Mouse (Mus musculus) retina, postnatal 7 days (tissue): ENCODE measurements around the gene Ccdc86.

ENCODE experiments used
- DNase-seq: peaks from one replicate; pipeline ENCODE4 v3.0.0-alpha.2; 2012; ENCODE audit warnings: low read depth, low spot score

Gene Ccdc86

GRCm38 (mm10) chr19:10949558-10949957, 492 bp upstream of the Ccdc86 start:
- no peak for DNase-seq

- DNase-seq: no peak
Measured at GRCm38 (mm10) chr19:10948416-10948815, 650 bp downstream of the Ccdc86 start.

- no peak for DNase-seq
Measured at GRCm38 (mm10) chr19:10947219-10947618, 1.8 kb downstream of the Ccdc86 start.

DNA sequence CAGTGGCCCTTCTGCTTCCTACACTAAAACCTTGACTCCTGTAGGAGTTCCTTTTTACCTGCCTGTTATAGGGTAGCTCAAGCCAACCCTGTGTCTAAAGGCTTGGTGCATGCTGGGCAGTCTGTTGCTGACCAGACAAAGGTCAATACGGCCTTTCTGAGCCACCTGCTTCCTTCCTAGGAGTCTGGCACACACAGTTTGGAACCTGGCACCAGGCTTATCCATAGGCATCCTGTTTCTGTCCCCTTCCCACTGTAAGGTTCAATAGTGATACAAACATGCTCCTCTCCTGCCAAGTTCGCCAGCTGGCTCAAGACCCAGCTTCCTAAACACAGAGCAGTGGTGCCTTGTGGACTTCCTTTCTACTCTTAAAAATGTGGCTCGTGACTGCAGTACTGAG, 2.6 kb downstream of the Ccdc86 start:
- DNase-seq: no peak

DNA sequence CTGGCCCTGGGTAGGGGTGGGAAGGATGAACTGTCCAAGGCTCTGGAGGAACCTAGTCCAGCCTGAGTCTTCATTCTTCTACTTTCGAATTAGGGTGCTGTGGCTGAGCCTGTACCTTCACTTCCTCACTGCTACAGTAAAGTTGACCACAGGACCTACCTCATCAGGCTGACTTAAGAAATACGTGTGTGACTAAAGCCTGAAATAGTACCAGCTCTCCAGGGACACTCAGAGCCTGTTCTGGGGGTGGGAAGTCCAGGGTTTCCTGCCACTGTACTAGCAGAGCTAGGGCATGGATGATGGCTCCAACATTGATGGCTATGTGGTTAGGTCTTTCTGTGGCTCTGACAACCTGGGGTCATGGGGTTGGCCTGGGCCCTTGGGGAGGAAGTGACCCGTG, 5.1 kb downstream of the Ccdc86 start:
- DNase-seq: no peak

- DNase-seq: no peak
Measured at GRCm38 (mm10) chr19:10940801-10941457, 8.1 kb downstream of the Ccdc86 start.

DNA sequence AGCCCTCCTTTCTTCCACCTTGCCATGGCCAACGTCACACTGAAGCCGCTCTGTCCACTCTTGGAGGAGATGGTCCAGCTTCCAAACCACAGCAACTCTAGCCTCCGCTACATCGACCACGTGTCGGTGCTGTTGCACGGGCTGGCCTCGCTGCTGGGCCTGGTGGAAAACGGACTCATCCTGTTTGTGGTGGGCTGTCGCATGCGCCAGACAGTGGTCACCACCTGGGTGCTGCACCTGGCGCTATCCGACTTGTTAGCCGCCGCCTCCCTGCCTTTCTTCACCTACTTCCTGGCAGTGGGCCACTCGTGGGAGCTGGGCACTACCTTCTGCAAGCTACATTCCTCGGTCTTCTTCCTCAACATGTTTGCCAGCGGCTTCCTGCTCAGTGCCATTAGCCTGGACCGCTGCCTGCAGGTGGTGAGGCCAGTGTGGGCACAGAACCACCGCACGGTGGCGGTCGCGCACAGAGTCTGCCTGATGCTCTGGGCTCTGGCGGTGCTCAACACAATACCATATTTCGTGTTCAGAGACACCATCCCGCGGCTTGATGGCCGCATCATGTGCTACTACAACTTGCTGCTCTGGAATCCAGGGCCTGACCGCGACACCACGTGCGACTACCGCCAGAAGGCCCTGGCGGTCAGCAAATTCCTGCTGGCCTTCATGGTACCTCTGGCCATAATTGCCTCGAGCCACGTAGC, 8.8 kb downstream of the Ccdc86 start:
- peak; percentile 65 for DNase-seq

DNA sequence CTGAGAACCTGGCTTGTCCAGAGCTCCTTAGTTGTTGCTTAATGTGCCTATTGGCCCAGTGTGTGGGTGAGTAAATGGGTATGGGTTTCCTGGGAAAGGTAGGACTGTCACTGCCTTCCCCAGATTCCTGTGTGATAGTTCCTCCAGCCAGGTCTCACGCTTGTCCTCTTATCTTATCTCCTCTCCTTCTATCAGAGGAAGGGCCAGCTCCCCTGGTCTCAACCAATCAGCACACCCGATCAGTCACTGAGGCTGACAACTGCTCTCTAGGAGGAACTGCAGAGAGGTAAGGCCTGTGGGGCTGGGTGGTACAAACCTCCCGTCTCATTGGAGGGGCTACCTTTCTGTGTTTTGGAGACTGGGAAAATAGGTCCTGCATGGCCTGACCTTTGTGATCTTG, 10.3 kb downstream of the Ccdc86 start:
- DNase-seq: no peak

- no peak for DNase-seq
Measured at GRCm38 (mm10) chr19:10937110-10937563, 11.9 kb downstream of the Ccdc86 start, which contains the start of gene Ptgdr2. TSS of gene Ptgdr2 (plus strand) at chr19:10937160.

GRCm38 (mm10) chr19:10936077-10936476, 13.0 kb downstream of the Ccdc86 start:
- DNase-seq: no peak

- no peak for DNase-seq
Measured at GRCm38 (mm10) chr19:10935029-10935428, 14.0 kb downstream of the Ccdc86 start.

- no peak for DNase-seq
Measured at GRCm38 (mm10) chr19:10930641-10931040, 18.4 kb downstream of the Ccdc86 start.

GRCm38 (mm10) chr19:10926666-10927065, 22.4 kb downstream of the Ccdc86 start:
- DNase-seq: no peak

- DNase-seq: no peak
Measured at GRCm38 (mm10) chr19:10926123-10926621, 22.9 kb downstream of the Ccdc86 start.

GRCm38 (mm10) chr19:10924220-10924619, 24.8 kb downstream of the Ccdc86 start:
- no peak for DNase-seq

- no peak for DNase-seq
Measured at GRCm38 (mm10) chr19:10921058-10921457, 28.0 kb downstream of the Ccdc86 start.

GRCm38 (mm10) chr19:10920532-10920931, 28.5 kb downstream of the Ccdc86 start, which contains the start of gene Zp1:
TSS of gene Zp1 (minus strand) at chr19:10920632.
- no peak for DNase-seq

DNA sequence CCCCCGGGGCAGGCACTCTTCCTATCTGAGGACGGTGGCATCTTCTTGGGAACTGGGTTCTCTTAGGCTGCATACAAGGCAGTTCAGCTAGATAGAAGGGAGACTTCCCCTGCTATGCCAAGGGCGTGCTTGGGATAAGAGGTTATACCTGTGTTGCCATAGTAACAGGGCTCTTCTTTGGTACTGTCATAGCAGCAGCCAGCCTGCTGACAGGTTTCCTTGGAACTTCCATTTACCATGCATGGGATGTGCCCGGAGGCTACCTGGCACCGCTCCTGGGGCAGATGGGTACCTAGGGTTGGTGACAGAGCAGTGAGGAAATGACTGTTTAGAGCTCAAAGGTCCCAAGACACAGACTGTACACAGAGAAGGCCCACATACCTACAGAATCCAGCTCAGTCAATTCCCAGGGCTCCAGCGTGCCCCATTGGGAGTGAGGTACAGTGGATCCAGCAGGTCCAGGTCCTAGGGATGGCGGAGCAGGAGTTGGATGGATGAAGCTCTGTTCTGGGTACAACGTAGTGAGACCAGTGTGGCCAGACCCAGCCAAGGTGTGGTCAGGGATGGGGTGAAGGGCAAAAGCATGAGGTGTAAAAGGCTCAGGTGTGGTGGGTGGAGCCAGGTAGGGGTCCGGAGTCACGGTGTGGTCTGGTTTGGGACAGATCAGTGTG, 30.6 kb downstream of the Ccdc86 start:
- no peak for DNase-seq

DNA sequence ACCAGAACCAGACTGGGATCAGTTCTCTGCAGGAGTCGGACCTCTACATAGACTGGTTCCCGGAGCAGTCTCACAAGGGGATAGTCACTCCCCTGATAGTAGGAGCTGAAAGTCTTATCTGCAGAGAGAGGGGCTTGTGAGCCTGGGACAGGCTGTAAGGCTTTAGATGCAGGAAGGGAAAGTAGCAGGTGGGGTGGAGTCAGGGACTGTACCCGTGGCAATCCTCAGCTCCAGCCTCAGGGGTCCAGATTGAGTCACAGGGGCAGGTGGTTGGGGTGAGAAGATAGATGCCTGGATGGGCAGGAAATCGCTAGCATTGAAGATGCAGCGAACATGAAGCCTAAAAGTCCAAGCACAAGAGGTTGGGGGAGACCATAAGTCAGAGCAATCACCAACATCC, 32.6 kb downstream of the Ccdc86 start:
- DNase-seq: no peak

DNA sequence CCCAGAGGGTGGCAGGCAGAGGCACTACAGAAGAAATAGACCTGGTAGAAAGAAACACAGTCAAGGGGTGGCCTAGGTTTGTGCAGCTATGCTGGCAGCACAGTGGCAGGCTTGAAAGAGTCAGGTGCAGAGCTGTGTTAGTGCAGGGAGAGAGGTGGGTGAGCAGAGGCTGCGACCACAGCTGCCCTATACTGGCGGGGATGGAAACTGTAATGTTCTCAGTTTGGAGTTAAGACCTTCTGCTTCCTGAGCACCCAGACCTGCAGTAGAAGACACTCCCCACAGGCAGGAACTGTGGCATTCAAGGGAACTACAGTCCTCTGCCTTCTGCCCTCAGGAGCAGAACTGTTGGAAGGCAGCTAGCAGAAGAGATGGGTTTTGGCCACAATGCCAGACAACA, 34.2 kb downstream of the Ccdc86 start:
- no peak for DNase-seq

GRCm38 (mm10) chr19:10914291-10914690, 34.8 kb downstream of the Ccdc86 start:
- DNase-seq: no peak

DNA sequence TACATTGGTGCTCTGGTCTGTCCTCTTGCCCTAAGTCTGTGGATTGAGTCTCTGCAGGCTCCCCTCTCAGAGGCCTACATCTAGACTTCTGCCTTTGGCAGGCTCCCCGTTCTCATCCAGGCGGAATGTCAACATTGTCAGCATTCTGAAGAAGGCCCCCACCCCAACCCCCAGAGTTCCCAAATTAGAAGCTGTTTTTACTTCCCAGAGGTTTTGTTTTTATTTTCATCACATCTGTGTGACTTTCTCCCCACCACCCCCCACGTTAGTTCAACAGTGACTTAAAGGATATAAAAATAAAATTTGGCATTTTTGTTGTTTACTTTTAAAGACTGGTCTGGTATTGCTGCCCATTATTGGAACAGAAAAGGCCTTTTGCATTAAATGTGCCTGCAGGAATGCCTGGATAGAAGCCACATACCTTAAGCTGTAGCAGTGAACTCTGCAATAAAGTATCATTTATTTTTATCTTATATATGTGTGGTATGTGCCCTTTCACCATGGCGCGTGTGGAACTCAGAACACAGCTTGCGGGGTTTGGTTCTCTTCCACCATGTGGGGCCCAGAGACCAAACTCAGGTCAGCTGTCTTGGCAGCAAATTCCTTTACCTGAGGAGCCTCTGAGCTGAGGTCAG, 39.9 kb downstream of the Ccdc86 start:
- no peak for DNase-seq
